Mouse (Mus musculus): ENCODE data around the gene Mepce. TPM values are rescaled to one million over a fixed set of nuclear protein-coding genes. Genes with fewer than 3 reads are reported as not detected.

Gene Mepce
- polyA plus RNA-seq, 1 experiment: 45.6 TPM

DNA sequence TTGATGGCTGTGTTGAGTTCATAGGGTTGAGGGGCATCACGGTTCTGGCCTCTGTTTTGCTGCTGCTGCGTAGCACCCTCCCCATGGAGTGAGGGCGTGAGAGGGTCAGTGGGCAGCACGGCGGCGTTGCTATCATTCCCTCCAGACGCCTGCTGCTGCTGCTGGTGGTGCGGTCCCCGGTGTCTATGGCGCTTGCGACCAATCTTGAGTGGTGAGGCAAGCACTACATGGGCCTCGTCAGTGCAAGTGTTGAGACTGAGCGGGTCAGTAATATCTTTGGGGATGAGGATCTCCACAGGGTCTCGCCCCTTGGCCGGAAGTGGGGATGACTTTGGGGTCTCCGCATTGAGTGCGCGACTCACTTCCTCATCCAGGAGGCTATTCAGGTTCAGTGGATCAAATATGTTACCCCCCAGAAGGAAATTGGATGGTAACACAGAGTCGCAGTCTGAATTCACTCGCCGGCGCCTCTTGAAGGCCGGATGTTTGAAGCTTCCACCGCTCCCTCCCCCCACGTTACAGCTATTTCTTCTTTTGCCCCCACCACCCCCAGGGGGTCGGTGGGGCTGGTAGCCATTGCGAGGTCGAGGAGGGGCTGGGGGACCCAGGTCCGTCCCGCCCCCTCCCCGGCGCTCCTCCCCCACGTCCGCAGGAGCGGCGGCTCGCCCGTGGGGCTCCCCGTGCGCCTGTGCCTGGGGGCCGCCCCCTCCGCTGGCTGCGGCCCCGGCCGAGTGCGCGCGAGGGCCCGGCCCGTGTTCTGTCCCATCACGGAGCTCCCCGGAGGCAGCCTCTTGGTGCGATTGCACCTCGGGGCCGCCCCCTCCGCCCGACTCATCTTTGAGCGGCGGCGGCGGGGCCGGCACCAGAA, 2.1 kb downstream of the Mepce start:
- Histone ChIP-seq H3K4me1 (ENCODE audit: control insufficient read depth, insufficient read depth, low read length) (peaks cover 8% of the 10 kb centered on the region), H3K4me3 (replicated peaks; ENCODE audit: control insufficient read depth, low read depth, low read length) (peak overlapping the region; percentile 79), H3K27ac (ENCODE audit: control insufficient read depth, insufficient read depth, low read depth, low read length, poor library complexity) (peak overlapping the region; percentile 94)
- no peak for TF ChIP-seq CTCF (IDR thresholded peaks at IDR 0.05; ENCODE audit: control insufficient read depth, insufficient read depth, low read length)
- no peak; the same call in 1 of the 2 replicates for TF ChIP-seq POLR2A (IDR thresholded peaks at IDR 0.05; ENCODE audit: borderline replicate concordance, control insufficient read depth, low read depth, low read length)
- 1% methylated on average over 62 of the region's 62 CpGs for WGBS

DNA sequence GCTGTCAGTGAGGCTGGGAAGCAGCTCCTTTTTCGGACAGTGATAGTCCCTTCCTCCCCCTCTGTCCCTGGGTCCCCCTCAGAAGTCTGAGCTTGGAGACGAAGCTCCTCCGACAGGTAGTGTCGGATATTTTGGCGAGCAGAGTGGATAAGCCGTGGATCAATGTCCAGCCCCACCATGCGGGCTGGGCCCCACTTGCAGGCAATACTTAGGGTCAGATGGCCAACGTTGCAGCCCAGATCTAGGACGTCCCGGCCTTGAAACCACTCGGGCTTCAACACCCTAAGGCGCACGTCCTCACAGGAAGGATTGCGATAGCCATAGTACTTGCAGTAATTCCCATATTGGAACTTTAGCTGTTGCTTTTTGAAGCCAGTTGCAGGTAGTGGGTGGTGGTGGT, 2.9 kb downstream of the Mepce start:
- WGBS: 67% methylated on average over 14 of the region's 14 CpGs
- Histone ChIP-seq H3K4me3 (replicated peaks; ENCODE audit: control insufficient read depth, low read depth, low read length) (peak overlapping the region; percentile 79), H3K4me1 (ENCODE audit: control insufficient read depth, insufficient read depth, low read length) (peaks cover 10% of the 10 kb centered on the region), H3K27ac (ENCODE audit: control insufficient read depth, insufficient read depth, low read depth, low read length, poor library complexity) (peak overlapping the region; percentile 94; the same call in 1 of the 2 replicates)
- TF ChIP-seq CTCF (IDR thresholded peaks at IDR 0.05; ENCODE audit: control insufficient read depth, insufficient read depth, low read length) (no peak), POLR2A (IDR thresholded peaks at IDR 0.05; ENCODE audit: borderline replicate concordance, control insufficient read depth, low read depth, low read length) (no peak)

DNA sequence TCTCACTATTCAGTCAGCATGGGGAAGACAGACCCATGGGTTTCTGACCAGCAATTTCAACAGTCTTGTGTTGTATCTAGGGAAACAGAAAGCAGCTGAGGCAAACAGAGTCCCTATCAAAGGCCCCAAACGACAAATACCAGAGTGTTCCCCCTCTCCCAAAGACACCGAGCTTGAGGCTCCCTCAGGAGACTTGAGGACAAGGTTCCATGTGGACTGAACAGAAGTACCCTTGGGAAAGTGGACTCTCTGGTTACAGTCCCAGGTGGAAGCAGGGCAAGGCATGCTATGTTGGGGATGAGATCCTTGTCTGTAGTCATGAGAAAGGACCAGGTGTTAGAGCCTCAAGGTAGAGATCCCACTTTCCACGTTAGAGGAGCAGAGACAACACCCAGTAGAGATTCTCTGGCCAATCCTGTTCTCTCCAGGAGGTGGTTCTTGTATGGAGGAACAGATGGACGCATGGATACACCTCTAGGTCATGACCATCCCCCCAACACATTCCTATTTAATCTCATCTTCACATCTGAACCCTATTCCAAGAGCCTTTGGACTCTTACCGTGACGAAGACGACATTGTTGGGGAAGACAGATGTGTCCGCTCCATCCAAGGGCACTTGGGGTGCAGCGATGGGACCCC, 3.4 kb downstream of the Mepce start:
- WGBS: 67% methylated on average over 9 of the region's 9 CpGs
- no peak for TF ChIP-seq POLR2A (IDR thresholded peaks at IDR 0.05; ENCODE audit: borderline replicate concordance, control insufficient read depth, low read depth, low read length)
- TF ChIP-seq CTCF (IDR thresholded peaks at IDR 0.05; ENCODE audit: control insufficient read depth, insufficient read depth, low read length): no peak
- peaks cover 10% of the 10 kb centered on the region for H3K4me1 ChIP-seq (ENCODE audit: control insufficient read depth, insufficient read depth, low read length)
- H3K4me3 ChIP-seq (replicated peaks; ENCODE audit: control insufficient read depth, low read depth, low read length): no peak overlapping the region
- no peak overlapping the region for H3K27ac ChIP-seq (ENCODE audit: control insufficient read depth, insufficient read depth, low read depth, low read length, poor library complexity)

- peaks cover 11% of the 10 kb centered on the region for H3K4me1 ChIP-seq (ENCODE audit: control insufficient read depth, insufficient read depth, low read length)
- no peak overlapping the region for H3K27ac ChIP-seq (ENCODE audit: control insufficient read depth, insufficient read depth, low read depth, low read length, poor library complexity)
- 78% methylated on average over 13 of the region's 13 CpGs for WGBS
- TF ChIP-seq POLR2A (IDR thresholded peaks at IDR 0.05; ENCODE audit: borderline replicate concordance, control insufficient read depth, low read depth, low read length) (no peak), CTCF (IDR thresholded peaks at IDR 0.05; ENCODE audit: control insufficient read depth, insufficient read depth, low read length) (no peak)
- no peak overlapping the region for H3K4me3 ChIP-seq (replicated peaks; ENCODE audit: control insufficient read depth, low read depth, low read length)
Observed at GRCm38 (mm10) chr5:137782776-137783522, 4.5 kb downstream of the Mepce start.

DNA sequence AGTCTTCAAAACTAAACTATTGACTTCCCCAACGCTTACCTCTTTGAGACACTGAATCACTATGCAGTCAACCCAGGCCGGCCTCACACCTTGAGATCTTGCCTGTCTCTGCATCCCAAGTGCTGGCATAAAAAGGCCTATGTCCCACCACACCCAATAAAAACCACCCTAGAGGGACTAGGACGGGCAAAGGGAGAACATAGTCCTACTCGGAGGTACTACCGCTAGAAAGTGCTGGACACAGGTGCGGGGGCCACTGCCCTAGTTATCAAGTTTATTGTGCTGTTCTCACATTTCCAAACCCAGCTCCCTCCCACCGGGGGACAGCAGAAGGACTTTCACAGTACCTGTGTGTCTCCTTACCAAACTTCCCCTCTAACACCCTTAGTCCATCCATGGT, 5.8 kb downstream of the Mepce start:
- H3K4me1 ChIP-seq (ENCODE audit: control insufficient read depth, insufficient read depth, low read length): peaks cover 11% of the 10 kb centered on the region
- TF ChIP-seq CTCF (IDR thresholded peaks at IDR 0.05; ENCODE audit: control insufficient read depth, insufficient read depth, low read length) (no peak), POLR2A (IDR thresholded peaks at IDR 0.05; ENCODE audit: borderline replicate concordance, control insufficient read depth, low read depth, low read length) (no peak)
- WGBS: 87% methylated on average over 7 of the region's 7 CpGs
- no peak overlapping the region for H3K27ac ChIP-seq (ENCODE audit: control insufficient read depth, insufficient read depth, low read depth, low read length, poor library complexity)
- H3K4me3 ChIP-seq (replicated peaks; ENCODE audit: control insufficient read depth, low read depth, low read length): no peak overlapping the region

DNA sequence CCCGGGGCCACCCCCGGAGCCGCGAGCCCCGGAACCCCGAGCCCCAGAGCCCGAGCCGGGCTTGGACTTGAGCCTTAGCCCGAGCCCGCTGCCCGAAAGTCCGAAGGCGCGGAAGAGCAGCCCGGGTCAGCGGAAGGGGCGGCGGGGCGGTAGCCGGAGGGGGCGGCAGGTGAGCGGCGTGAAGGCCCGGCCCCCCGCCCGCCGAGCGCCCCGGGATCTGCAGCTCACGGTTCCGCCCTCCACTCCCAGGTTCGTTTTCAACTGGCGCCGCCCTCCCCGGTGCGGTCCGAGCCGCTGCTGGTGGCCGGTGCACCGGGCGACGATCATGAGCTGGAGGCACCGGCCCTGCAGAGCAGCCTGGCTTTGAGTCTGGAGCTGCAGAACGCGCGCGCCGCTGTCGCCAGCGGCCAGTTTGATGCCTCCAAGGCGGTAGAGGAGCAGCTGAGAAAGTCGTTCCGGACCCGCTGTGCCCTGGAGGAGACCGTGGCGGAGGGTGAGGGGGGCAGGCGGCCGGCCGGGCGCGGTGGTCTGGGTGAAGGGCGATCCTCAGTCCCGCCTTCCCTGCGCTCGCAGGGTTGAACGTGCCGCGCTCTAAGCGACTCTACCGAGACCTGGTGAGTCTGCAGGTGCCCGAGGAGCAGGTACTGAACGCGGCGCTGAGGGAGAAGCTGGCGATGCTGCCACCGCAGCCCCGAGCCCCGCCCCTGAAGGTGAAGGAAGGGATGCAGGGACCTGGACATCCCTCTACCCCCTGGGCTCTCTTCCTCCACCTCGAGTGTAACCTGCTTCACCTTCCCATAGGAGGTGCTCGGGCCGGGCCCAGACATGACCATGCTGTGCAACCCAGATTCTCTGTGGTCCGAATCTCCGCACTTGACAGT, 8.2 kb downstream of the Mepce start:
- TF ChIP-seq CTCF (IDR thresholded peaks at IDR 0.05; ENCODE audit: control insufficient read depth, insufficient read depth, low read length) (no peak), POLR2A (IDR thresholded peaks at IDR 0.05; ENCODE audit: borderline replicate concordance, control insufficient read depth, low read depth, low read length) (peak; percentile 26; the same call in 1 of the 2 replicates)
- peak overlapping the region; percentile 91 for H3K27ac ChIP-seq (ENCODE audit: control insufficient read depth, insufficient read depth, low read depth, low read length, poor library complexity)
- whole genome bisulfite sequencing: under 1% methylated on average over 83 of the region's 83 CpGs
- peak overlapping the region; percentile 79 for H3K4me3 ChIP-seq (replicated peaks; ENCODE audit: control insufficient read depth, low read depth, low read length)
- H3K4me1 ChIP-seq (ENCODE audit: control insufficient read depth, insufficient read depth, low read length): peaks cover 6% of the 10 kb centered on the region

- peak within 1 kb of the TSS; percentile 79 for H3K4me3 ChIP-seq (replicated peaks; ENCODE audit: control insufficient read depth, low read depth, low read length)
- TF ChIP-seq POLR2A (IDR thresholded peaks at IDR 0.05; ENCODE audit: borderline replicate concordance, control insufficient read depth, low read depth, low read length) (peak; percentile 56; the same call in 1 of the 2 replicates), CTCF (IDR thresholded peaks at IDR 0.05; ENCODE audit: control insufficient read depth, insufficient read depth, low read length) (no peak)
- H3K27ac ChIP-seq (ENCODE audit: control insufficient read depth, insufficient read depth, low read depth, low read length, poor library complexity): peak within 1 kb of the TSS; percentile 91
- WGBS: under 1% methylated on average over 31 of the region's 31 CpGs
- H3K4me1 ChIP-seq (ENCODE audit: control insufficient read depth, insufficient read depth, low read length): peaks cover 3% of the 10 kb centered on the region; the same call in 1 of the 2 replicates
Observed at GRCm38 (mm10) chr5:137778635-137779034, 8.8 kb downstream of the Mepce start, which contains the start of gene Ppp1r35. Ppp1r35 (plus strand) TSS chr5:137778849.

All from bone marrow, adult 2 months (tissue).